Mouse (Mus musculus) adrenal gland, adult 18-20 months (tissue): ENCODE measurements at regions not wholly inside any gene's neighbourhood (a gene's known extent, or its start where the extent isn't known, plus 50 kb on each side); places are given as distances from the start of the nearest gene placed in this dataset.
"Not testable (repeated sequence)": the region's sequence is repeated elsewhere in the genome, so short reads cannot be mapped to it uniquely, and the experiment has no call there.

Experiments
- DNase-seq, 2 experiments: peaks; one replicate each; pipeline ENCODE4 v3.0.0; 2021 to 2022; ENCODE audit warnings: low spot score in 2 of 2

DNA sequence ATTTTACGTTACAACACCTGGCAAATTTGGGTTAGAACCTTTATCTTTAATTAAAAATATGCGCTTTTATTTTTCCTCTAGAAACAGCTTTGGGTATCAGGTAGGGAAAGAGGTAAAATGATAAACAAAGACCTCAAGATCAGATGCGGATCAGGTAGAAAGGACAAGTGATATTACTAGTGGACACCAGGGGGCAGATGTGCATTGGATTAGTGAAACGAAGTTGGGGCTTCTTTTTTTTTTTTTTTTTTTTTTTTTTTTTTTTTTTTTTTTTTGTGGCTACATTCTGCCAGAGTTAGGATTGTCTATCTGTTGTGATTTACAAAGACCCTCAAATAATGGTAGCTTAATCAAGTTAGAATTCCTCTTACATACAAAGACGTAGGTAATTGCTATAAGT lies 153.8 kb downstream of the Cd109 start:
- no peak for DNase-seq

DNA sequence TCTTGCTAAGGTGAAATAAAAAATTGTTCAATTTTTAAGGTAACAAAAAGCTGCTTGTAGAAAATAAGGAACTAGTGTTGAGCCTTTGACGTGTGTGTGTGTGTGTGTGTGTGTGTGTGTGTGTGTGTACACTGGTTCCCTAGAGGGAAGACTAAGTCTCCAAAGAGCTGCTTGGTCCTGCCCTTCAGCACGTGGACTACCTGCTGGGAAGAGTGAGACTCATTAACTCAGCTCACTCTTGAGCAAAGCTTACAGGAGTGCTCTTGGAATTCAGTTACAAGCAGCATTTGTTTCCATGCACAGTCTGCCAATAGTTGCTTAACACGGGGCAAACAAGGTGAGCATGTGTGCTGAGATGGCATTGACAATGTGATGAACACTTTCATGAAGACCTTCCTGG lies 158.6 kb downstream of the Cd109 start:
- no peak for DNase-seq

DNA sequence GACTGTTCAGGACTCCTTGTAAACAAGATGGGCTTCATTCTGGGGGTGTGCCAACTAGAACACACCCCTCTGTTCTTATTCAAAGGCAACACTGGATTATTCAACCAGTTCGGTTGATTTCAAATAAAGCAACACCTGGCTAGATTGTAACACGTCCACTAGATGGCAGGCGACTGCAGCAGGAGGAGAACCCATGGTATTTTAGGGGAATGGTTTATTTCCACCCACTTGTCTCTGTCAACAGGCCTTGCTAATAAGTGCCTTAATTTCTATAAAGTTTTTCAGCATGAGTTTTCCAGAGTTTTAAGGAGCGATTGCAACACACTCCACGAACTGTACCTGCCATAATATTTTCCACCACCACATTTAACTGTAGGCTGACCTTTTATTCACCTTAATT lies 160.1 kb downstream of the Cd109 start:
- DNase-seq = peak in 1 of 2 experiments; percentile 11

DNA sequence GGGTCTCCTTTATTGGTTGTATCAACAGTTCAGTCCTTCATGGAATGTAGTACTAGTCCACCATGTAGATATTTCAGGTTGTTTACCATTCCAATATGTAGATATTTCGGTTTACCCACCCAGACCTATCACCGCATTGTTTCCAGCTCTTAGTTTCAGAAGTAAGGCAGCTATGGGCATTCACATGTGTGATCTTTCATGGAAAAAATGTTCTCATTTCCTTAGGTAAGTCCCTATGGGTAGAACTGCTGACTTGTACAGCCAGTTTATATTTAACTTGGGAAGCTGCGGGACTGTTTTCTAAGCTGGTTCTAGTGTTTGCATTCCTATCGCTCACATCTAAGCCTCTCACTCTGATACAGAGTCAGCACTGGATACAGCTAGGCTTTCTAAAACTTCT lies 165.2 kb downstream of the Cd109 start:
- no peak for DNase-seq

DNA sequence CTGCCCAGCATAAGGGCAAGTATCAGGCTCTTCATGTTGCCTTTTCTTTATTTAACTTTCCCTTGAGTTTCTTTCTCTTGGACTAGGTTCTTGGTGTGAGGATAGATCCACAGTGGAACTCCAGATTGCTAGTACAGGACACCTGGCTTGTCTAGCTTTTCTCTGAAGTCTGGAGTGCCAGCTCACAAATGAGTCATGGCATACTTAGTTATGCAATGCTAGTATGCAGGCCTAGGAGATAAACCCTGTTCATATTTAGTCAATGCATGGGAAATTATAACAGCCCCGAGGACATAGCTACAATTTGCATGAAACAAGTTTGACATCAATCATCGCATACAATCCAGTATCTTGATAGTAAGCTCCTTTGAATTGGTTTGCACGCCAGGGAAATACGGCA lies 167.0 kb downstream of the Cd109 start:
- DNase-seq = no peak

DNA sequence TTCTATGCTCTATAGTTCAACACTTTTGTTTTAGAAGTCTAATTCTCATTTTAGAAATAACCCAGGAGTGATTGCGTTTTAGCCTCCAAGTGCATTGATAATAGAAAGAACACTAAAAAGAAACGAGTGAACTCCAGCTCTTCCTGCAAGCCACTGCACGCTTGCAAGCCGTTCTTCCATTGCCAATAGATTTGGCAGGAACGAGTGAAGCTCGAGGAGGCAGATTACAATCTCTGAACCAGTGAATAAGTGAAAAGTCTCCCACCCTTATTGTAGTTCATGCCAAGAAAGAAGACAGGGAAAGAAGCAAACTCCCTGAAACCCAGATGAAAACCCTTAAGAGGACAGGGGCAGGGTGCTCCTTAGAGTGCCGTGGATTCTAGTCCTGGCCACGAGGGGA lies 167.5 kb downstream of the Cd109 start:
- DNase-seq = no peak

DNA sequence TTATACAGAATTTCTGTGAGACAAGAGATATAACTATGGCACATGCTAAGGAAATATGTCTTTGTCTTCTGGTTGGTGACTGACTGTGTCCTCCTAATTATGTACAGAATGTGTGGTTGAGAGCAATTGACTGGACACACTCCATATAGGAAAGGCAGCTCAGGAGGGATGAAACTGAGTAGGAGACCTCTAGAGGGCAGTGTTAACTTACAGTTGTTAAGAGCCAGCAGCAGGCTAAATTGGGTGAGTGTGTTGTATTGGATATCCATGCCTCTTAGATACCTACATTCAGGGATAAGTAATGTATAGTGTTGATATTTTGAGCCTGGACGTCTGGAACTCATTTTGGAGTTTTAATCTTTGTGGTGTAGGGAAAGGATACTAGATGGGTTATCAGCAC lies 172.5 kb downstream of the Cd109 start:
- peak in 1 of 2 experiments; percentile 3 for DNase-seq

DNA sequence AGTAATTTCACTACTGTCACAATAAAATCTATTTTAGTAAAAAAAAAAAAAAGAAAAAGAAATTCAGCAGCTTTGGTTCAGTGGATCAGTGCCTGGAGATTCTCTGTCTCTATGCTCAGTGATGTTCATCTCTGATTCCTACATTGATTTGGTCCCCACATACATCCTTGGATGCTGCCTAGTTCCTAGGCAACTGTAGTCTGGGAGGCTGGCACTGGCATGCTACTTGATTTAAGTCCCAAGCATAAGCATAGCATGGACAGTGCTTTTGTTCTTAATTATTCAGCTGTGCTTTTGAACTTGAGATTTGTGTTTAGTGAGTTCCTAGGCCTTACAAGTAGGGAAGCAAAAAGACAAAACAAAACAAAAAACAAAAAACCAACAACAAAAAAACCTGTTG lies 174.4 kb downstream of the Cd109 start:
- no peak for DNase-seq

DNA sequence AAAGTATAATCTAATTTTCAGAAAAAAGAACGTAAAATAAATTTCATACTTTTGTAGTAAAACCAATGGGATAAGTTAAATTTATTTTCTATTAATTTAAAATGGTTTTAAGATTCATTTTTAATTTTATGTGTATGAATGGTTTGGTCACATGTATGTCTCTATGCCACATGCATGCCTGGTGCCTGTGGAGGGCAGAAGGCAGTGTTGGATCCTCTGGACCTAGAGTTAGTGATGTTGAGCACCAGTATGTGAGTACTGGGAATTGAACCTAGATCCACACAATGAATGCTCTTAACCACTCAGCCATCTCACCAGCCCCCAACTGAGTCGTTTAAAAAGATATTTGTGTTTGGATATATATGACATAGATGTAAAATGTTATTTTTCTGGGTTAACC lies 174.8 kb downstream of the Cd109 start:
- DNase-seq = no peak

DNA sequence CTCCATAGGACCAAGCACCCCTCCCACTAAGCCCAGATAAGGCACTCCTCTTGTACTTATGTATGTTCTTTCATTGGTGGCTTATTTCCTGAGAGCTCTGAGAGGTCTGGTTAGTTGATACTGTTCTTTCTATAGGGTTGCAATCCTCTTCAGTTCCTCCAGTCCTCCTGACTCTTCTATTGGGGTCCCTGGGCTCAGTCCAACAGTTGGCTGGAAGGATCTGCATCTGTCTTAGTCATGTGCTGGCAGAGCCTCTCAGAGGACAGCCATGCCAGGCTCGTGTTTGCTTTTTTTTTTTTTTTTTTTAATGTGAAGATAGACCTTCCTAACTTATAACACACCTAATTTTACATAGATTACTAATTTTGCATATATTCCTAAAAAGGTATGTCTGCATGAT lies 180.5 kb downstream of the Cd109 start:
- DNase-seq = no peak

DNA sequence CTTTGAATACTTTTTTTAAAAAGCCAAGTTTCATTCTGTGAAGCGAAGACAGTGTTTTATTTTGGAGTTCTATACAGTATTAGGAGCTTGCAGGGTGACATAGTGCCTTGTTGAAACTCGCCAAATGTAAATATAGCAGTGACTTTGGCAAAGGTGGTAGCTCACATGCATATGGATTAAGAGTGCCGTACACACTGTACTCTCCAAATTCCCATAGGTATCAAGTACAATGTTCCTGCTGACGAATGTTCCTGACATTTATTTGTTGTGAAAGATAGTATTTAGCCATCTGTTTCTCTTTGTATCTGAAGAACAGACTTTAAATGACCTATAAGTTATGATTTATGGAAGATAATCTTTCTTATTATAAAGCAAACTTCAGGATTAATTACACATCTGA lies 201.9 kb downstream of the Cd109 start:
- DNase-seq = no peak

DNA sequence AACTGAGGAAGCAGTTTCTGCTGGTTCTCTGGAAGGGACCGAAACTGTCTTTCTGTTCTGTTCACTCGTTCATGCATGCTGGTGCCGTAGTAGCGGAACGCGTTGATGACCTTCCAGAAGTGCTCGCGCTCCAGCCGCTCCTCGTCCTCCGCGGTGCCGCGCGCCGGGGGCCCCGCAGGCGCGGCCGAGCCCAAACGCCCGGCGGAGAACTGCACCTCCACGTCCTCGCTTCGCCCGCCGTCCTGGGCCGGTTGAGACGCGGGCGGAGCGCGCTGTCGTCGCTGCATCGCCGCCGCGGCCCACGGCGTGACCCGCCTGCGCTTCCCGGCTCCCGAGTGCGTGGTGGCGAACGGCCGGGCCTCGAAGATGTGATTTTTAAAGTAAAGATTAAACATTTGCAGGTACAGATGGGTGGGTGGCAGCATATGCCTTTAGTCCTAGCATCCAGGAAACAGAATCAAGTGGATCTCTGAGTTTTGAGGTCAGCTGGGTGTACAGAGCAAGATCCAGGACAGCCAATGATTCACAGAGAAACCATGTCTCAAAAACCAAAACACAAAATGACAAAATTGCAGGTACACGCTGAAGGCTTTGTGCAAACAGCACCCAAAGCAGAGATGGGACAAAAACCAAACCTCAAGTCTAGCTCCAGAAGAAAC lies 206.3 kb downstream of the Cd109 start:
- peak in 1 of 2 experiments; percentile 2 for DNase-seq

DNA sequence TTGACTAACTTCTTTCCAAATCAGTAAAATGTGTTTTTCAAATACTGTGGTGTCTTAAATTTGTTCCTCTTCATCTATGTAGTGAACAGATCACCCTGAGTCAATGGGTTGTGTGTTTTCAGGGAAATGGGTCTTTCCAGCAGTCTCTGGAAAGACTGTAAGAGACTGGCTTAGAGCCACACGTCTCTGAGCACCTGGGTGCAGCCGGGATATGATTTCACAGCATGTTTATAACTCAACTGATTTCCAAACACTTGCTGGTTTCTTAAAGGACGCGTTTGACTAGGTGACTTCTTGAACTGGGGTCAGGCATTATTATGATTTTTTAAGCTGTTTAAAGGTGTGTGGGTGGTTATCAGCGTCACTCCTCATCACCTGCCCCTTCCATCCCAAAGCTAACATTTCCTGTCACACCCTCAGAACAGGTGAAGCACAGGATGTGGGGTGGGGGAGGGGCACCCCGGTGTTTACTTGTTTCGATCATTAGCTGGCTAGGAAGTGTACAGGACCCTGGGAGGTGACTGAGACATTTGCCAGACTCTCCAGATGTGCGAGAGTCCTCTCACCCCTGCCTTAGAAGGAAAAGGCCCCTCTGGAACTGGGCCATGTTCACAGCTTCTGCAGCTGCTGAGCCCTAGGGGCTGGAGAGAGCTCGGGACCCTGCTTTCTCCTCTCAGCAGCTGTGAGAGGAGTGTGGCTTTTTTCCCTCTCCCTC lies 229.8 kb downstream of the Cd109 start:
- no peak for DNase-seq

DNA sequence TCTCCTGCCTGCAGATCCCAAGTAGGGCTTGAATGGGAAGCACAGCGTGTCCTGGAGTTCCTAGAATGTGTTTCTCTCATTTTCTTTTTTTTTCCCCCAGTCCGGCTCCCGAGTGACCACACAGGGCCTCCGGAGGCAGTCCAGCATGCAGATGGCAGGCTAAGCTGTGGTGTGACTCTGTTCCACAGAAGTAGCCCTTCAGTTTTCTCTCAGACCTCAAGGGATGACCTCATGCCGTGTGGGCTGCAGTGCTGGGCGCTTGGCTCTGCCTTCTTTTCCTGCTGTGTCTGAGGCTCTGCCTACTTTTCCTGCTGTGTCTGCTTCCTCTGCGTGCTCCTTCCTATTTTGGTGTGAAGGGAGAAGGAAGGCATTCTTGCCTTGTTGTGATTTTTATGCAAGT lies 230.8 kb downstream of the Cd109 start:
- no peak for DNase-seq

DNA sequence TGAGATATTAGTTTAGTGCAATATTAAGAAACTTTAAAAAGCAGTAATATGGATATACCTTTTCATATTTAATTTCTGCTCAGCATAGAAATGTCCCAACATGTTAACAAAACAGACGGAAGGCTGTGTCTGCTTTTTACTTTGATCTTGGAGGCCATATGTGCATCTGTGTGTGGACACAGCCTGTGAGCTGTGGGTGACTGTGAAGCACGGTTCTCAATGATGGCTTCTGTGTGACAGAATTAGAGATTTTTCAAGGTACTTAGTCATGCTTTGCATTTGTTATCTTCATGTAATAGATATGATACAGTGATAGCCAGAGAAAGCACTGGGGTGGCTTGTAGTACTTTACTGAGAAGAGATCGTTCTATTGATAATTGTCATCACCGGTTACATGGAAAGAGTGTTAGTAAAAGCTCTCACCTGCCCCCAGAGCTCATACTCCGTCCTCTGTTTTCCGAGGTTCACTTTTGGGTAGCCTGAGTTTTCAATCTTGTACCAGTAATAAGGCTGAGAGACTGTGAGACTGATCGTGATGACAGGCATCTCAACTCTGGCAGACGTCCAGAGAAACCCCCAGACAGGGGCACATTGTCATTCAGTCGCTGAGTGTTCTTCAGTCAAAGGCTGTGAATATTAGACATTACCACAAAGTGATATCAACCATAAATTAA lies 232.7 kb downstream of the Cd109 start:
- DNase-seq = no peak

DNA sequence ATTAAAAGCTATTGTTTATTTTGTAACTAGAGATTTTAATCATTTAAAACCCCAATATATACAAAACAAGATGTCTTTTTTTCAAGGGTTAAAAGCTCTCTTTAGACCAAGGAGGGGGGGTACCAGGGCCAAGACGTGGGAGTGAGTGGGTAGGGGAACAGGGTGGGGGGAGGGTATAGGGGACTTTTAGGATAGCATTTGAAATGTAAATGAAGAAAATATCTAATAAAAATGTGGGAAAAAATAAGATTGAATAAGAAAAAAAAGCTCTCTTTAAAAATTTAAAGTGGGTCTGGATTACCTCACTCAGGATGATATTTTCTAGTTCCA lies 233.2 kb downstream of the Cd109 start:
- not testable (repeated sequence) for DNase-seq

DNA sequence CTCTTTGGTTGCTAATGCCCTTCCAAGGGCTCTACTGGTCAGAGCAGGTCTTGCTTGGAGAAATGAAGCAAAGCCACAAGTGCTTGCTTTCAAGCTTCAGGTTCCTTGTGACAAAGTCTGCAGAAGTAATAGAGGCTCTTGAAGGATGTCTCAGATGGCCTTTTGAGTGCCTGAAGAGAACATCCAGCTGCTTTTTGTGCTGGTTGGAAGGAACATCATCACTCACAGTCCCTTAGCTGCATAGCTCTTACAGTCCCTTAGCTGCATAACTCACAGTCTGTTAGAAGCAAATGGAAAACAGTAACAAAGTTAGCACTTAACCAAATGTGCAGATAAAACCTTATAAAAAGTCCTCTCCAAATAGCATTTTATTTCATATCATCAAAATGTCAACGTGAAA lies 241.6 kb downstream of the Cd109 start:
- no peak for DNase-seq

DNA sequence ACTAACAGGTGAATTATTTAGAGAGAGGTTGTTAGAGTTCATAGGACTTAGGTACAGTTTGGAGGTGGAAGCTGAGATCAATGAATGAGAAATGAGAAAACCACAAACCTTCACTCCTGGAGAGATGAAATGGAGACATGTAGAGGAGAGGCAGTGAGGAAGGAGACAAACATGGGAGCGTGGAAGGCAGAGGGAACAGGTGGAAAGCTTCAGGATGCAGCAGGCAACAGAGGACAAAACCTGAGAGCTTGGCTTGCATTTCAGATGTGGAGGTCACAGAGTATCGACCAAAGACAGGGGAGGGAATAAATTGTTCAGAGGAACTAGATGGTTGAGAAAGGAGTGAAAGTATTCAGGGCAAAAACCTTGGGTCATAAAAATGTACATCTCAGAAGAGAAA lies 244.6 kb downstream of the Cd109 start:
- no peak for DNase-seq

DNA sequence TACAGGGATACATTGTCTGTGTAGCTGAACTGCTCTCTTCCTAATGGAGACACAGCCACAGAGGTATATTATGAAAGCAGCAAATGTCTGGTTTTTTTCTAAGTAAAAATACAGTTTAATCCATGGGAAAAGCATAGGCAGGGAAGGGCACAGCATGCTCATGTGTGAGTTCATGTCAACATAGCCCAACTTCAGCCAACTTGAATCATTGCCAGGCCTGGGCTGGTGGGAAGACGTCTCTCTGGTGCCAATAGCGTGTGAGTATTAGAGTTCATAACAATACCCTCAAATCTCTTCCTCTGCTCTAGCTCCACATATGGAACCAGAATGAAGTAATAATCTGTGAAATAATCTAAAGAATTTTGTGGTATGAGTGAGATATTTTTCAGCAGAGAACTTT lies 257.2 kb downstream of the Cd109 start:
- DNase-seq = no peak

DNA sequence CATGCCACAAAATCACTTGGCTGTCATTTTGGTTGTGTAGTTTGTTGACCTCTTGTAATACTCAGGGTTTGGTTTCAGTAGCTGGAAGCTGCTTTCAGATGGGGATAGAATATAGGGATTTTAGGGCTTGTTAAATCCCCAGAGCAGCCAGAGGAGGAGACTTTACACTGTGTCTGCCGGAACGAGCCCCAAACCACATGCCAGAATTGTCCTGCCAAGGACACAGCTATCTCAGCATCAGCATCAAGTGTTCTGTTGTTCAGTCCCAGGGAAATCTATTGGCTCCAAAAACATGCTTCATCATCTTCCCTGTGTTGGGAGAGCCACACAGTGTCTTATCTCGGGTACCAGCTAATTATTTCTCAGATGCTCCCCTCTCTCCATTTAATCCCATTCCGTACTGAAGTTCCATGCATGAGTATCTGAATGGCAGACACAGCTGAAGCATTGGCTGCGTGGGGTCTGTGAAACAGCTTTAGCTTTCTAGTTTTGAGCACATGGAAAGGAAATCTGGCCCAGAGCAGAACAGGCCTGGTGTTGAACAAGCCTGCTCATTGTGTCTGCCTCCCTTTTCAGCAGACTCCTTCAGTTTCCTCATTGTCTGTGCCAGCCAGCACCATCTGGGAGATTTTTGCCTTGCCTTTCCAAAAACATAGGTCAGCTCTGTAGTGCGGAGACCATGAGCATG lies 264.8 kb downstream of the Cd109 start:
- no peak for DNase-seq

DNA sequence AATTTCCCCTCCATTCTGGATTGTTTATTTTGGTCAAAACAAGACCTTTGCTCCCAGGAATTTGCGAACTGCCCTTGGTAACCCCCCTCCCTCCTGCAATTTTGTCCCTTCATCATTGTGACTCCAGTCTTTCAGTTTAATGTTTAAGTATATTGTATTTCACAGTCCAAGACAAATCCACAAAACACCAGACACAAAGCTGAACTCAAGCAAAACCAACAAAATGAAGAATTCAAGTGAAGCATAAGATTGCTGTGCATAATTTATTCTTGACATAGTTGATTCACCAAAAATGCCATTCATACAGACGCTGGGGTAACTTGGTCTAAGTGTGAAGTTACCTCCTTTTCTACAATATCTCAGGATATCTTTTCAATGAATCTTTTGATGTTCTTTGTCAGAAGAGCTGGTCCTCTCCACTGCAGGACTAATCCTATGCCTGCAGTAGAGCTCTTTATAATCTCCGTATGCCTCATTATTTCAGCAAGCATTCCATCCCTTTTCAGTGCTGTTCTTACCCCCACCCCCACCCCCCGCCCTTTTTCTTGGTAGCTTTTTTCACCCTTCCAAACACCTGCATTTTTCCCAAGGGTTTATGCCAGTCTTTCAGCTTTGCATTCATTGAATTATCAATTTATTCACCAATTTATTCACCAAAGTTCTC lies 265.4 kb downstream of the Cd109 start:
- DNase-seq = no peak
